Mouse (Mus musculus) thymus, postnatal 36 days (tissue): ENCODE data around the gene Olfr921.

Source experiments
- DNase-seq, 2 experiments: peaks; one replicate each; pipeline ENCODE4 v3.0.0; 2022; ENCODE audit warnings: mixed read lengths in 2 of 2

Olfr921 gene

DNA sequence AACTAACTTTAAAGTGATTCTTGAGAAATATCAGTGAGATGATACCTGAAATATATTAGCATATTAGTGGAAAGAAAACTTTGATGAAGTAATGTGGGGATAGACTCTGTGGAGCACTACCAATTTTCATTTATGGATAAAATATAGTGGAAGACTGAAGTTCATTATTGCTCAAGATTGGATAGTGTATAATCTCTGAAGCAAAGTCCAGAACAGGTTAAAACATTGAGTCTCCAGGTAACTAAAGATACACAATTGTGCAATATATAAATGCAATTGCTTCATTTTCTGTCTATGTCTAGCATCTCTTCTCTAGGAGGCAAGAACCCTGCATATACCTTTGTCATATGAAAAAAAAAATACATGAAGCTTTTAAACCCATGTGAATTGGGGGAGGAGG is at the start of gene Olfr921:
TSS of gene Olfr921 (plus strand) at position 301 of the 400 bp plus-strand sequence.
- no peak for DNase-seq

DNA sequence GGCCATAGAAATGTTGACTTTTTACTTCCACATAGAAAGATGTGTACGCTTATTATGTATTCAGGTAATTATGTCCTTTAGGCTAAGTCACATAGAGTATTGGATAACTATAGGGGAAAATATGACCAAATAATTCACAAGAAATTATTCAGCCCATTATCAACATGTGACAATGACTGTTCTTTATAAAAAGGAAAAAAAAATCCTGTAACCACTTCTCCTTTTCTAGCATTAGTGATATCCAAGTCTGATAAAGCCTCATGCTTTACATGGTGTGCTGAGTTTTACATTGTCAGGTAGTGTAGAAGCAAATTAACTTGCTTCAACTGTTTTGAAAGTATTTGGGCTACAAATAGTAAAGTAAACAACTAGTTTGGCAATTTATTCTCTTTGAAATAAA is 48.8 kb upstream of the Olfr921 start:
- DNase-seq: no peak

DNA sequence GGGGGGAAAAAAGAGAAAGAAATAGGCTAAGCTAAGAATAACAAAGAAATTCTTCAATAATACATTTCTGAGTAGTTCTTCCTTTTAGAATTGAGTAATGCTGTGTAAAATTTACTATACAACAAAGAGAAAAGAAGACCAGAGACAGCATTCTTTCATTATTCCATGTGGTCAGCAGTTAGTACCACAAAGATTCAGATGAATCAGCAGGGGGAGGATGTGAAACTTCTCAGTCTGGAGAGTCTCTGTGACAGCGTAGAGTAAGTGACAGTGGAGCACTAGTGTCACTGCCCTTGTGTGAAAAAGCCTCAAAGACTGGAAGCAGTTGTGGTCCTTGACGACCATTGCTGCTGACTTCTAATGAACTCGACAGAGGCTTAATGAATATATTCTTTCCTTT is 44.6 kb upstream of the Olfr921 start:
- DNase-seq: no peak

DNA sequence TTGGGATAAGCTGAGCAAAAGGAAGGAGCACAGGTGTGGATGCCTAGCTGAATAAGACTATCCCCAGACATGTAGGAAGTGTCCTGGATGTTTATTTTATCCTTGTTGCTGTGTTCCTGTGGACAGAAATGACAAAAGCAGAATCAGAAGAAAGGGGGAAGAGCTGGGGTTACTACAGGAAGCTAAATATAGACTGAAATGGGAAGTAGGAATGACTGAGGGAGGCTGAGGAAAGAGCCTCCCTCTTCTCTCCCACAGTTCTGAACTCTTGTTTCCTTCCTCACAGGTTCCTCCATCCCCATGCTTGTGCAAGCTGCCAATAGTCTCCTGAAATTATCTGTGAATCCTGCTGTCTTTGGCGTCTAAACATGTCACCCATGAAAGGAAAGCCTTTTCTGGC is 31.5 kb upstream of the Olfr921 start:
- DNase-seq: no peak

DNA sequence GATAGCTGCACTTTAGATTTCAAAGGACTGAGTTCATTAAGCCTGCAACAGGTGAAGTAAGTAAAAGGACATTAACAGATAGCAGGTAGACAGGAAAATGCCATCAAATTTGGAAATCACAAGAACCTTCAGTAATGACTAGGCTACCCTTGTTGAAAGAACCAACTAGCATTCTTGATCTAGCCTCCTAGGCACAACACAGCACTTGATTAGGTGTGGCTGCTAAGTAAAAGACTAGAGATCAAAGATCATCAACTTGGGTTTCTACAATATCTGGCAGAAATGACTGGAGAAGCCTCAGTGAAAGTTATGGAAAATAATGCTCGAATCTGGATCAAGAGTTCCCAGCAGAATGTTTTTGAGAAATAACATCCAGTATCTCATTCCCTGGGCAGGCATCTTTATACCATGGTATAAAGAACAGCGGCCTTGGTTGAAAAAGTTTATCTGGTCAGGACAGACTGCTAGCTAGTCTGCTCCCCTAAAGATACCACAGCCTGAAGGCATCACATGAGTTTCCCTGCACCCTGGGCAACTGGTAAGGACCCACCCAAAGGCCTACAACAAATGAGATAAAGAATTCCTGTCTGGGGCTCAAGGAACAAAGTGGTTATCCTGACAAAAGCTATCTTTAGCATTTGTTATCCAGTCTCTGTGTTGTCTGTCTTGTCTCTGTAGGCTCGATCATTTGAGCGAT is 28.1 kb upstream of the Olfr921 start:
- DNase-seq: no peak

DNA sequence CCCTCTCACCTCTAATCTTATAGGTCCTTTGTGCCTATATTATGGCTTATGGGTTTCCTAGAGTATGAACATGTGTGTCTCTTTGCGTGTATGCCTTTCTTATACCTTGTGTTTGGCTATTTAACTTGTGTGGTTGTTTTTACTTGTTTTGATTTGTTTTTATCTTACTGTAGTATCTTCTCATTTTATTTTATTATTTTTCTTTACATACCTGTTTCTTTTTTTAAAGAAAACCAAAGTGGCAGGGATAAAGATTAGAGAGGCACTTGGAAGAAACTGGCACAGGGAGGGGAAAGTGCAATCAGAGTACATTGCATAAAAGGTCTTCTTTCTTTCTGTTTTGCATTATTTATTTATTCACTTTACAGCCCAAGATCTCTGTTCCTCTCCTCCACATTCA is 20.9 kb upstream of the Olfr921 start, which contains the start of gene Olfr920:
TSS of gene Olfr920 (plus strand) at position 301 of the 400 bp plus-strand sequence.
- no peak for DNase-seq

DNA sequence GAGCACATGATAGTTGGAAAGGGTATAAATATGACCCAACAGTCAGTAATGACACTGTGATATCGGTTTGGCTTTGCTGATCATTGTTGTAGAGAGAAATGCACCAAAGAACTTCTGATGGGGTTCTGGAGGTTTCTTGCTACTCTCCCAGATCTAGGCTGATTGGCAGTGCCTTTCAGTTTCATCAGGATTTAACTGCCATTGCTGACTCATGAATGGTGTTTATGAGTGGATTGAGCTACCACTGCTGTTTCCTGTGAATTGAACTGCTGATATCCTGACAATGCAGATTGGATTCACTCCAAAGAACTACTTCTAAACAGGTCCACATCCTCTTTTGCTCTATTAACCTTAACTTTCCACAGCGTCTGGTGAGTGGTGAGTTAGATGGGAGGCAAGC is 19.8 kb downstream of the Olfr921 start:
- no peak for DNase-seq

DNA sequence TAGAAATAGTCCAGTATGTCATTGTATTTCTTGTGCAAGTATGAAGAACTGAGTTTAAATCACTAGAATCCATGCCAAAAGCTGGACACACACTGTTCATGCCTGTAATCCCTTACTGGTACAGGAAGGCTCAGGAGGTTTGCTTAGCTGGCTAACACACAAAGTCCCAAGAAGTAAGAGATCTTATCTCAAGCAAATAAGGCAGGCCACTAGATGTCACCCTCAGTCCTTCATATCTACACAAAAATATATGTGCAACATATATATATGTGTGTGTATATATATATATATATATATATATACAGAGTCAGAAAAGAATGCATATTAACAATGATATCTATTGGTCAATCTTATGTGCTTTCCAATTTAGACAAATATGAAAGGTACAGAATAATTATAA is 32.8 kb downstream of the Olfr921 start:
- DNase-seq: no peak

DNA sequence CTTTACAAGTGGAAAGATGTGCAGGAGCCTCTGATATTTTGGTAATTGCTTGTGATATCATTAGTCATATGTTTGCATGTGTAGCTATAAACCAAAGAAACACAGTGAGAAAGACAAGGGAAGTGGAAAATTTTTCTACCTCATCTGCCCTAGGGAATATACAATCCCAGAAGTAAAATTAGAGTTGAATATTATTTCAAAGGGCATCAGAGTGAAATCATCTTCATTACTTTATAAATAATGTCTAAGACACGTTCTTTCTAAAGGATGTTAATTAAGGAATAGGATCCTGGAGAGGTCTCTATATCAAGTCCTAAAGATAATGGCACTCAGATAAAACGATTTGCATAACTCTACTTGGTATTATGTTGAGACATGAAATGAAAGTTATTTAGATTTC is 41.4 kb downstream of the Olfr921 start, which contains the start of gene Olfr922:
TSS of gene Olfr922 (plus strand) at position 301 of the 400 bp plus-strand sequence.
- no peak for DNase-seq

DNA sequence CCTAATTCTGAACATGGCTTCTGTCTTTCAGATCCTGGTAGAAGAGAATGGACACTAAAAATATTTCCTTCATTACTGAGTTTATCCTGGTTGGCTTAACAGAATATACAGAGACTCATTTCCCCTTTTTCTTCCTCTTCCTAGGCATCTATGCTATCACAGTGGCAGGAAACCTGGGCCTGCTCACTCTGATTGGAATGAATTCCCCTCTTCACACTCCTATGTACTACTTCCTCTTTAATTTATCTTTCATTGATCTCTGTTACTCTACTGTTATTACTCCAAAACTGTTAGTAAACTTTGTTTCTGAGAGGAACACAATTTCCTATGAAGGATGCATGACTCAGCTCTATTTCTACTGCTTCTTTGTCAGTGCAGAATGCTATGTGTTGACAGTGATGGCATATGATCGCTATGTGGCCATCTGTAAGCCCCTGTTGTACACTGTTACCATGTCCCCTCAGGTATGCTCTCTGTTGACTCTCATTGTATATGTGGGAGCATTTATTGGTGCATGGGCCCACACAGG is 42.7 kb downstream of the Olfr921 start:
- no peak for DNase-seq

DNA sequence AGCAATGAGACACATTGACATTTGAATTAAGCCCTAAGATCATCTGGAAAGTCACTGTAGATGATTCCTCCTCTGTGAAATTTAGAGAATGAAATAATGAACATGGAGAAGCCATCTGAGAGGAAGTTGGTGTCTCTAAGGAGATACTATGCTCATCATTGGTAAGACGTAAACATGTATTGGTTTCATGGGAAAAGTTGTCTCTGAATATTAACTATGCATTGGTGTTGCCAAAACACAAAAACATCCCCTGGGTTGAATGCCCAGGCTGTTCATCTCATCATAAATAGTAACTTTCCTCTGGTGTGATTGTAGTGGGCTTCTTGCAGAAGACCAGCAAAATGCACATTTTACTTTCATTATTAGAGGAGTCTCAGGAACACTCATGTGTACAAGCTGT is 53.4 kb downstream of the Olfr921 start, which contains the start of gene Olfr923:
TSS of gene Olfr923 (plus strand) at position 301 of the 400 bp plus-strand sequence.
- DNase-seq: no peak
